Mouse (Mus musculus) neutrophil, adult 5-6 weeks (primary cell): ENCODE results near the gene Arhgef3. TPM values are rescaled to one million over a fixed set of nuclear protein-coding genes. Genes with fewer than 3 reads are reported as not detected.

ENCODE experiments used
- ATAC-seq: fragments of 151-379, 151-347 bp; 2 replicates; pipeline ENCODE4 v1.8.0; 2017; ENCODE audit warnings: mild to moderate bottlenecking, moderate TSS enrichment; ENCODE audit not compliant: insufficient number of reproducible peaks, poor library complexity, low FRiP score, severe bottlenecking; ENCODE audit errors: extremely low read depth
- total RNA-seq: library from RNA; stranded (forward); fragments of 200-1000 nt; gene quantifications from 2 replicates; pipeline ENCODE4 v1.2.3, GENCODE M21; 2017

Gene Arhgef3
- total RNA-seq, 1 experiment from 2014 or later = 266 TPM

DNA sequence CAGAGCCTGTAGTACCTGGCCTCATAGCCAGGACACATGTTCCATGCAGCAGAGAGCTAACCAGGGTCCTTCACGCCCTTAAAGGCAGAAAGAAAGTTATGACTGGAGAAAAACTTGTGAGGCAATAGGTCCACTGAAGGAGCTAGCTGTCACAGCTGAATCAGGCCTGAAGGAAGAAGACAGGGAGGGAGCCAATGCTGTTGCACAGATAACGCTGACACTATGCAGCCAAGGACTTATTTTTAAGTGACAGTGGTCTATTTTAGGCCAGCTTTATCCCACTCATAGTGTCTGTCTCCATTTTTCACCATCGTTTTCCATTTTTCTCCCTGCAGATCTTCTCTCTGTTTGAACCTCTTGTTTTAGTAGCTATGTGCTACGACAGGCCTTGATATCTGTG lies 207.3 kb downstream of the Arhgef3 start:
- no peak for ATAC-seq

DNA sequence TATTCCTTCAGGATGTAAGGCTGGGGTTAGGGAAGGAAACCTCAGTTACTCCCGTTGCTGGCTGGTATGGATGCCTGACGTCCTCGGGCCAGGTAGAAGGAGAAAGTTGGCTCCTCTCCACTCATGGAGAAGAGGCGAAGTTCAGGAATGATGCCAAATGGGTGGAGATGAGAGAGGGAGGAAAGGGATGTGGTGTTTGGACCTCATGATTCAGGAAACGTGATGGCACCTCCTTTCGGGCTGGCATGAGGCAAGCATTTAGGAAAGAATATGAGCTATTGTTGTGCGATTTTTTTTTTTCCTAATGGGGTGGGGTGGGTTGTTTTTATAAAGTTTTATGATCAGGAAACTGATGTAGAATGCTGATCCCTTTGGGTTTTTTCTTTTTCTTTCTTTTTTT lies 210.0 kb downstream of the Arhgef3 start:
- ATAC-seq = no peak

DNA sequence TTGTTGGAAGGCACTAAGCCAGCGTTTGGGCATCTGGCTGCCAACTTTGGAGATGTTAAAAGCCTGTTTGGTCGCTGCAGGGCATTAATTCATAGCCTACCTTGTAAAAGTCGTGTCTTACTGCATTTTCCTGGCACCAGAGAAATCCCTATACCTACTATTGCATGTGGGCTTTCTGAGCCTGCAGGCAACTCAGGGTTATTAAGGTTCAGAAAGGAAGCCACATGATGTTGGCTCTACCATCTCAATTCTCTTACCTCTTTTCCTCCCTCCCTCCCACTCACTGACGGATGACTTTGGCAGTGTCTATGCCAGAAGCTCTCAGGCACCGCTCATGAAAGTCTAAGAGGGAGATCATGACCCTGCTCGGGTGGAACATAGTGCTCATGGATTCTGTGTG lies 210.8 kb downstream of the Arhgef3 start:
- ATAC-seq = no peak

DNA sequence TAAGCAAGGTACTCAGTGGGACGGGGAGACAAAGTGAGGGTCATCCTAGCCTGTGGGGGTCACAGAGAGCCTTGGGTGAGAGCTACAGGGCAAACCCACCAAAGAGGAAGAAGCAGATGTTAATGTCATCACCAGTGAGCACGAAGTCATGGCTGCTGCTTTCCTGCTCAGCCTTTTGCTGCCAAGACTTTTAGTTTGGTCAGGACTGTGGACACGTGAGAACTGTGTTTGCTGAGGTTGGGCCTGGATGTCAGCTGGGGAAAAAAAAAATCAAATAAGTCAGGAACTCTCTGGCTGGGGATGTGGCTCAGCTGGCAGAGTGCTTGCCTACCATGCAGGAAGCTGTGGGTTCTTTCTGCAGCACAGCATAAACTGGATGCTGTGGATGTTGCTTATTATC lies 213.2 kb downstream of the Arhgef3 start:
- ATAC-seq = no peak

DNA sequence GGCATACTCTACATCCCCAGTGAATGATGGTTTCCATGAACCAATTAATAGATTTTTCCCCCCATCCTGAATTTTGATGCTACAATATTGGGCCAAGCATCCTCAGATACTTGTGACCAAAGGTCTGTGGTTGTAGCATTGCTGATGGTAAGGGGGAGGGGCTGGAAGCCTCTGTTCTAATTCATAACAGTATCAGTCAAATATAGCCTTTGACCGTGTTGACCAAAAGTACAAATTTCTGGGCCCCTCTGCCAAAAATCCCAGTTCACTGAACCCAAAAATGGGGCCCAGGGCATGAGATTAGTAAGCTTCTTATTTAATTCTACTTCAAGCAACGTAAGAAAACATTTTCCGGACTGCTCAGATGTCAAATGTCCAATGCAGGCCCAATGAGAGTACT lies 214.3 kb downstream of the Arhgef3 start:
- ATAC-seq = no peak

DNA sequence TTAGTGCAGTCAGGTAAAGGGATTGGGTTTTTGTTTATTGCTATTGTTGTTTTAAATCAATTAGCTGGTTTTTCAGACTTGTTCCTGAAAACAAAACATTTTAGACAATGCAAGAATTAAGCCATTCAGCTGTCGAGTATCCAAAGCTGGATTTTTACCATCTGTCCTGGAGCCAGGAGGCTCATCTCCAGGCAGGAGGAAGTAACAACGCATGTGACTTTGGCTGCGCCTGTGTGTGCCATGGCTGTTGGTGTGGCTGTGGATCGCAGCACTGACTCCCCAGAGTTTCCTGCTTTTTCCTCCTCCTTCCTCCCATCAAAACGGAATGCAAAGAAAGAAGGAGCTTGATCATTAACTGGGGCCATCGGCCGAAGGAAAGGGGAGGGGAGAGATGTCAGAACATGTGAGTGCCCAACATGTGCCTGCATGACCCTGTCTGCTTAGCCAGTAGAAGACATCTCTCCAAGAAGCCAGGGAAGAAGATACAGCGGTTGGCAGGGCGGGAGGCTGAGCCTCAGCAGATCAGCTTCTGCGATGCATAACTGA lies 216.9 kb downstream of the Arhgef3 start:
- ATAC-seq = no peak

DNA sequence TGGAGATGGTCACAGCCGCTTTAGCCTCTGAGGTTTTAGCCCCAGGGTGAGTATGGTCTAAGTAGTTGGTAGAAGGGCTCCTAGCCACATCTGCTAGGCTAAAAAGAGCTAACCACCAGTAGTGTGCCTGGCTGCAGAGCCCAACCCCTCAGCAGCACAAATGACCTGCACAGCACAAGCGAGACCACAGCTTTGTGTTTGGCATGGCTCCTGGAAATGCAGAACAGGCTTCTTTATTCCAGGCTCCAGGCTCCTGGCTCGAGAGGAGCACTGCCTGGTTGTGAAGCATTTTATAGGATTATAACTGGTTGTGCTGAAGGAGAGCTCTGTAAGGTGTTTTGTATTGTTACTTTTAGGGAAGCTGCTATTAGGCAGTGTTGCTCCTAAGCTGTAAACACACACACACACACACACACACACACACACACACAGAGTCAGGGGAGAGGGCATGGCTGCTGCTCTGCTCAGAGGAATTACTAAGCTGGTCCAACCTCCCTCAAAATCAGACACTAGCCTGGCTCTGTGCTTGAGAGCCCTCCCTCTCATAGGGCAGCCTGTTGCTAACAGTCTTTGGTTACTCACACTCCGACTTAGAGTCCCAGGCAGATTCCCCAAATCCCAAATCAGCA lies 217.8 kb downstream of the Arhgef3 start:
- ATAC-seq = no peak

DNA sequence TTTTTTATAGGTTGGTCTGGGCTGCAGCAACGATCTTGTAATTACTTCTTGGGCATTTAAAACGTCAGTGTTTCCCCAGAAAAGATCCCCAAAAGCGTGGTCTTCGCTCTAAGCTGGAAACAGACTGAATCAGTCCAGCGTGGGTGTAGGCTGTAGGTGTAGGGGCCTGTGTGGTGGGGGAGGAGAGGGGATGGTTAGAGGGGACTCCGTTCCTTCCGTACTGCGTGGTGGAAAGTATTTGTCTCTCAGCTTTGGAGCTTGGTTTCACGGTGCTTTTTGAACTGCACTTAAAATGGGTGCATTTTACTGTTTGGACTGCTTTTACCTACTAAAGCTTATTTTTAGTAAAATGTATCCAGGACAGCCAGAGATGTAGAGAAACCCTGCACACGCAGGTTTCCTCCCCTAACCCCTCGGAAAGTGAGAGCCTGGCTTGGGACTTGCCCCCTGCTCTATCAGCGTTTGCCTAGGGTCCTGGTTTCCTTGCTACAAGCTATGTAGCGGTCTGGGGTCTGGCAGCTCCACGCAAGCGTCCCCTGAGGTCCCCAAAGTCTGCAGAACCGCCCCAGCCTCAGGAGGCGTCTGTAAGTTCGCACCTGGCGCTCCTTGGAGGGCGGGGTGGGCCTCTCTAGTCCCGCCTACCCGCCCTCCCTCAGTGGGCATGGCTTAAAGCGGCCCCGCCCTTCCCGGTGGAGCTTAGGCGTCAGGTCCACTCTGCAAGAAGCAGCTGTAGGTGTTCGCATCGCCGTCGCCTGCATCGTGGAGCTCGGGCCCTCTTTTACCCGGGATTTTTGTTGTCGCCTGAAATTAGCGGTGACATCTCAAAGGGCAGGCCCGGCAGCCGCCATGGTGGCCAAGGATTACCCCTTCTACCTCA lies 220.9 kb downstream of the Arhgef3 start:
- peak; percentile 92 for ATAC-seq

DNA sequence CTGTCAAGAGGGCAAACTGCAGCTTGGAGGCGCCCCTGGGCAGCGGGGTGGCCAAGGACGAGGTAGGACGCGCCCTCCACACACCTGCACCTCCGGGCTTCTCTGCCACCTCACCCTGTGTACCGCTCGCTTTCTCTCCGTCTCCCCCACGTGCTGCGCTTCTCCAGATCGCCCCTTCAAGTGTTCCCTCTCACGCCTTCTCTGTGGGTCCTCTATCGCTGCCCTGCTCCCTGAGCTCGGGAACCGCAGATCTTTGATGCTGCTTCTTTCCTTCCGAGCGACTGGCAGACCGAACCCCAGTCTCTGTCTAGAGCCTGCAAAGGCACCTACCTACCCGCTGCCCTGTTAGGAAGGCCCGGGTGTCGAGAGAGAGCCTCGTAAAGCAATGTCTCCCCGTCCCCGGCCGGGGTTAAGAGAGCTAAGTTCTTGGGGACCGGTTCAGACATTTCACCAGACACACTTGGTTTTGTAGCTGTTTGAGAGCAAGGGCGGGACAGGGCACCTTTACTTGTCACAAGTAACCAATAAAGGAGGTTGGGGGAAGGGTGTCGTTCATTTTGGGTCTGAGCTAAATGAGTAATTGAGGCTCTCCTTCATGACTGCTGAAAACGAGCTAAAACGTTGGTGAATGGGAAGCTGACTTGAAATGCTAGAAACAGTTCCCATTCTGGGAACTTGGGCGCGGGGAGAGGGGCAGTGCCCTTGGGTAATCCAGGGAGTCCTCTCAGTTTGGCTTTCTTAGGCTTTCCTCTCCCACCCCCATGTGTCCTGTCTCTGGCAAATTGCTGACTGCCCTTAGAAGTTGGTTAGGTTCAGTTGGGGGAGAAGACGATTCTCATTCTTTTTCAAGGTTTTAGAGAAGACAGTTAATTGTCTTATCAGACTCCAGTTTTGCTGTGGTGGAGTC lies 221.8 kb downstream of the Arhgef3 start:
- 0 out of 2 replicates have a peak, but pooled peaks have one; percentile 2 for ATAC-seq

DNA sequence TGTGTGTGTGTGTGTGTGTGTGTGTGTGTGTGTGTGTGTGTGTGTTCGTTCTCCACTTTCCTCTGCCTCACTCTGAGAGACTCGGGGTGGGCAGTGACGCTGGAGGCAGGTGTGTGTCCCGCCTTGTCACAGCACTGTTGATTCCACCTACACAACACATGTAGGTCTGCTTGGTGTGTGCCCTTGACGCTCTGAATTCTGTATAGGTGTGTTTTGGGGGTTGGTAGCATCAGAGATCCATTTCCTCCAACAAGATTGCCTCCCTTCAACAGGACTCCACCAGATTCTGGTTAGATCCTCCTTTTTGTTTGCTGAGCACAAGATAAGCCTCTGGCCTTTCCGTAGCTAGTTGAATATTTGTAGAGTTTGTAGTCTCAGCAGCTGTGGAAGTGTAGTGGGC lies 222.5 kb downstream of the Arhgef3 start:
- peak; percentile 6; the same call in 1 of the 2 replicates for ATAC-seq

DNA sequence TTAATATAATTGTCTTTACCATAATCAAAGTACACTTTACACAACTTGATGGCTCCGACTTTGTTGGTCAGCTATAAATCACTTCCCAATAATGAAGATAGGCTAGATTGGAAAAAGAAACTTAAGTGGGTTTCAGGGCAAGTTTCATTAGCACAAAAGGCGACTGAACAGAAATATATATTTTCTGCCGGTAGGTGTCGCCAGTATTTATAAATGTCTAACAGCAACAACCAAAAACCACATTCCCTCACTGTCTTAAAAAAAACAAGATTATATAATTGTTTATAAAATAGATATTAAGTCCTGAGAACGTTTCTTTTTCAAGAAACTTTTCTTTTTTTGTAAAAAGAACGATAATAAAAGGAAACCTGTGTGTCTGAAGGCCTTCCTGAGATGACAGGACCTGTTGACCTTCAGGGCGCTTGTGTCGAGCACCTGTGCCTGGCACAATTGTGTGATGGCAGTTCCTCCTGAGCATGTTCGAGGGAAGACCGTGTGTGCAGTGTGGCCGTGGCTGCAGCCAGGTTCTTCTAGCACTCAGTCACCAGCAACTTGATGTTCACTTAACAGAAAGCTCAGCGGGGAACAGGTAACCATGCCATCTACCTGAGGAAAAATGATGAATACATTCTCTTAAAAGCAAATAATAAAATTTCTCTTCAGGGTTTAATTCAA lies 223.5 kb downstream of the Arhgef3 start:
- no peak for ATAC-seq

DNA sequence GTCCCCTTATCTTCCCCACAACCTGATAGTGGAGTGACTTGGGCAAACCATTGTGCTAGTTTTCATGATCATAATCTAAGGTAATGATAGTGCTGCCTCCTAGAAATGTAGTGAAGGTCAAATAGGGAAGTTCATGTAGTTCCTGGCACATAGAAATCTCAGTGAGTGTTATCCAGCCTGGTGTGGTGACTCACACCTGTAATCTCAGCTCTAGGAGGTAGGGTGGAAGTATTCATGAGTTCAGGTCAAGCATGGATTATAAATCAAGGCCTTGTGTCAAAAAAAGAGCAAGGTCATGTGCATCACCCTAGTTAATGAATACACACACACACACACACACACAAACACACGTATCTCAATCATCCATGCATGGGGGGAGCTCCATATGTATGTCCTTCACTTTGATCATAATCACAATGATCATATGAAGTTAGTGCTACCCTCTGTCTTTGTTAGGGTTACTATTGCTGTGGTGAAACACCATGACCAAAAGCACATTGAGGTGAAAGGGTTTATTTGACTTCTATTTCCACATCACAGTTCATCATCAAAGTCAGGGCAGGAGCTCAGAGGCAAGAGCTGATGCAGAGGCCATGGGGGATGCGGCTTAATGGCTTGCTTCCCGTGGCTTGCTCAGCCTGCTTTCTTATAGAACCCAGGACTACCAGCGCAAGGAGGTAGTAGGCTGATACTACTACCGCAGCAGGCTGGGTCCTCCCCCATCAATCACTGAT lies 226.2 kb downstream of the Arhgef3 start:
- no peak for ATAC-seq

DNA sequence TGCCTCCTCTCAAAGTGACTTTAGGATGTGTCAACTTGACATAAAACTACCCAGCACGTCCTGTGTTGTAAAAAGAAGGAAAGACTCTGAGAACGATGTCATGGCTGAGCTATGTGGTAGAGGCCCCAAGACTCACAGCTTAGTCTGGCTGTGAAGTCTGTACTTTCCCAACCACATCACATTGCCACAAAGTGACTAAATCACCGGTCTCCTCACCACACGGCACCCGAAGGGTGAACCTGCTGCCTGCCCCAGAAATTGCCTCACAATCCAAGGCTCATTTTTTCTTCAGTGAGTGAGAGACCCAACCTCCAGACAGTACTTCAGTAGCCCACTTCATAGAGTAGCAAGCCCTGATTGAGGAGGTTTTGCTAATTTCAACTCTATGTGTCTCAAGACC lies 226.8 kb downstream of the Arhgef3 start:
- peak; percentile 17; the same call in 1 of the 2 replicates for ATAC-seq

DNA sequence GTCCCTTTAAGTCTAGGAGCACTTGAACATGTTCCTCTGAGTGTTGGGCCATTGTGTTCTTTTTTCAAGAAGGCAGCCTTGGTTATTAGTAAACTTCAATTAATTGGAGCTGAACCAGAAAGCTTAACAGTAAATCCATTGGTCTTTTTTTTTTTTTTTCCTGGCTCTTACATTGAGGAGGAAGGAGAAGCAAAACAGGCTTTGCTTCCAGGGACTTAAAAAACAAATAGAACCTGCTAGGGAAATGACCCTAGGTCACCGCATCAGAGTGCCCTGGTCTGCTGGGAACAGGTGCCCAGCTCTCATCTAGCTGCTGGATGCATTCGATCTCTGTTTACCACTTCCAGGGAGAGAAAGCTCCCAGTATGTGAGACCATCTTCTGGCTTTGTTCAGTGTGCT lies 227.8 kb downstream of the Arhgef3 start:
- no peak for ATAC-seq

DNA sequence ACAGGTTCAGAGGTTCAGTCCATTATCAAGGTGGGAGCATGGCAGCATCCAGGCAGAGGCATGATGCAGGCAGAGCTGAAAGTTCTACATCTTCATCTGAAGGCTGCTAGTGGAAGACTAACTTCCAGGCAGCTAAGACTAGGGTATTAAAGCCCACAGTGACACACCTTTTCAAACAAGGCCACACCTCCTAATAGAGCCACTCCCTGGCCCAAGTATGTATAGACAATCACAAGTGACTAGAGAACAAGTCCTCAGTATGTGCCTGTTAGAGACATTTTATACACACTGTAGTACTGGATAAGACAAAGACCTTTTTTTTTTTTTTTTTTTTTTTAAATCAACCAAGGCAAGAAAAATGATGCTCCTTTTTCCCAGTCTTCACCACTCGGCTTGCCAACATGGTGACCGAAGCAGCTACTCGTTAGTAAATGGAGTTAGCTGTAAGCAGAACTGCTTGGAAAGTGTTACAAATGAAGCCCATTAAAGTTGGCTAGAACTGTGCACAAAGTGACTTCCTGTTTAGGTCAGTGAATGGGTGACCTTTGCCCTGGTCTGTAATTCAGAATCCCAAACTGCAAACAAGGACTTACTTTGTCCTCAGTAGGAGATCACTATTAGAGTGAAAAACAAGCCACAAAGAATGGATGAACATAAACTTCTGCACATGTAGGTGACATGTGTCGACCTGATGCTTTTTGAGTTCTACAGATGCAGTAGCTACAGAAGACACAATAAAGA lies 229.7 kb downstream of the Arhgef3 start:
- no peak for ATAC-seq

DNA sequence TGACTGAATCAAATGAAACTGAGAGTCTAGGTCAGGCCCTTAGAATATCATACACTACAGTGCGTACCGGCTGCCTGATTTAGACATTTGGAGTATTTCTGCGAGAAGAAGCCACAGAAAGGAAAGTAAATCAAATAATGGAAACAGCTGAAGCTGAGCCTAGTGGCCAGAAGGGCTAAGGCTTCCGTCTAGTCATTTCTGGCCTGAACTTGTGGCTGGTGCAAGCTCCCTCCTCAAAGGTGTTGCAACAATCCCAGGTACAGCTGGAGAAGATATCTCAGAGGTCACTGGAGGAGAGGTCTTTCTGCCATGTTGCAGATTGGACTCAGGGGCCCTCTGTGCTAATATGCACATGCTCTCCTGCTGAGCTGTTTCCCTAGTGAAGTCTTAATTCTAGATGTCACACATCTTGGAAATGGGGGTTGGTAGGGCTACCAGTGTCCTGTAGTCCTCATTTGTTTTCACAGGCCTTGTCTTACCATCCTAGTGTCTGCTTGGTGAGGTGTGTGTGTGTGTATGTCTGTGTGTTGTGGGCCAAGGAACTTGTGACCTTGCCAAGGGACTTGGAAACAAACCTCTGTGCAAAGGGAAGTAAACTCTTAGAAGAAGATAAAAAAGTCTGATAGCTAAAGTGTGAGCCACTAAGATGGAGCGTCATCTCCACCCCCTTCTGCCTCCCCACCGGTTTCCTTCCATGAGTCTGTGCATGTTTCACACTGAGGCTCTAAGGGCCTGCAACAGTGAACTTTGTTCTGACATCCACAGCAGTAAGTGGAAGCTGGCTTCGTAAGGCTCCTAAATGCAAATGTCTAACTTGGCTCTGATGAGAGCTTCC lies 230.6 kb downstream of the Arhgef3 start:
- no peak for ATAC-seq

DNA sequence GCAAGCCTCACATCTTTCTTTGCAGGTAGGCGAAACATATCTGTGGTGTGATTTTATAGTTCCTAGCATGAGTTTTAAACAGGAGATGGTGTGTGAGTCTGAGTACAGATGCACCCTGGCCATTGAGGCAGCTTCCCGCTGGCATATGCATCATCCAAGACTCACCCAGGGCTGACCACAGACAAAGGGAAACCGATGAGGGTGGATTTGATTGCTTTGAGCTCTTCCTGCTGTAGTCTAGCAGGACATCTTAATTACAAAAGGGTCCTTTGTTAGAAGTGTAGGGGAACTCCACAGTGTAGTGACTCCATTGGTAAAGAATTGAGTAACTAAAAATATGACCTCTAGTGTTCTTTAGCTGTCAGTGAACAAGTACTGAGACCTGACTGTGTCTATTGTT lies 232.5 kb downstream of the Arhgef3 start:
- ATAC-seq = no peak
